Mouse (Mus musculus): ENCODE results near the gene Chst11. TPM values are rescaled to one million over a fixed set of nuclear protein-coding genes. Genes with fewer than 3 reads are reported as not detected.
A peak's percentile ranks its signal among the peaks of the same experiment; 100 is the strongest.

Chst11 gene
- polyA plus RNA-seq, 1 experiment from 2014 or later, result 1.6 TPM

GRCm38 (mm10) chr10:83036340-83037045 is 51.2 kb downstream of the Chst11 start:
- Histone ChIP-seq H3K9me3 (ENCODE audit: control insufficient read depth, low read length) (no peaks in the 10 kb centered on the region), H3K27me3 (ENCODE audit: control insufficient read depth, insufficient read depth, low read length) (no peaks in the 10 kb centered on the region), H3K9ac (ENCODE audit: low read length) (no peak overlapping the region), H3K4me2 (no peak overlapping the region), H3K36me3 (ENCODE audit: control insufficient read depth, insufficient read depth, low read length) (no peaks in the 10 kb centered on the region), H3K4me3 (ENCODE audit: low read depth, low read length) (no peak overlapping the region), H3K27ac (ENCODE audit: low read depth, low read length) (no peak overlapping the region), H3K4me1 (ENCODE audit: control insufficient read depth, insufficient read depth, low read length) (peaks cover 8% of the 10 kb centered on the region)
- DNase-seq (ENCODE audit: low spot score, missing footprints) (no peak), ATAC-seq (ENCODE audit: low FRiP score) (peak; percentile 33; the same call in 1 of the 2 replicates)
- 75% methylated on average over 20 of the region's 20 CpGs for WGBS

- Histone ChIP-seq H3K36me3 (ENCODE audit: control insufficient read depth, insufficient read depth, low read length) (no peaks in the 10 kb centered on the region), H3K27ac (ENCODE audit: low read depth, low read length) (no peak overlapping the region), H3K4me2 (no peak overlapping the region), H3K9ac (ENCODE audit: low read length) (no peak overlapping the region), H3K9me3 (ENCODE audit: control insufficient read depth, low read length) (no peaks in the 10 kb centered on the region), H3K27me3 (ENCODE audit: control insufficient read depth, insufficient read depth, low read length) (no peaks in the 10 kb centered on the region), H3K4me3 (ENCODE audit: low read depth, low read length) (no peak overlapping the region), H3K4me1 (ENCODE audit: control insufficient read depth, insufficient read depth, low read length) (peaks cover 15% of the 10 kb centered on the region; the same call in 1 of the 2 replicates)
- no peak for ATAC-seq (ENCODE audit: low FRiP score)
- no peak for DNase-seq (ENCODE audit: low spot score, missing footprints)
- 92% methylated on average over 9 of the region's 9 CpGs for WGBS
Observed at GRCm38 (mm10) chr10:83038166-83038565, 52.9 kb downstream of the Chst11 start.

- no peak overlapping the region for H3K4me2 ChIP-seq
- no peak overlapping the region for H3K4me3 ChIP-seq (ENCODE audit: low read depth, low read length)
- ATAC-seq (ENCODE audit: low FRiP score), result no peak
- H3K4me1 ChIP-seq (ENCODE audit: control insufficient read depth, insufficient read depth, low read length), result peaks cover 18% of the 10 kb centered on the region; the same call in 1 of the 2 replicates
- WGBS, result 91% methylated on average over 10 of the region's 10 CpGs
- H3K36me3 ChIP-seq (ENCODE audit: control insufficient read depth, insufficient read depth, low read length), result no peaks in the 10 kb centered on the region
- H3K27me3 ChIP-seq (ENCODE audit: control insufficient read depth, insufficient read depth, low read length), result no peaks in the 10 kb centered on the region
- H3K27ac ChIP-seq (ENCODE audit: low read depth, low read length), result no peak overlapping the region
- no peak overlapping the region for H3K9ac ChIP-seq (ENCODE audit: low read length)
- no peaks in the 10 kb centered on the region for H3K9me3 ChIP-seq (ENCODE audit: control insufficient read depth, low read length)
- no peak for DNase-seq (ENCODE audit: low spot score, missing footprints)
Observed at GRCm38 (mm10) chr10:83039414-83039813, 54.1 kb downstream of the Chst11 start.

- Histone ChIP-seq H3K9ac (ENCODE audit: low read length) (no peak overlapping the region), H3K4me2 (no peak overlapping the region), H3K9me3 (ENCODE audit: control insufficient read depth, low read length) (no peaks in the 10 kb centered on the region), H3K27me3 (ENCODE audit: control insufficient read depth, insufficient read depth, low read length) (no peaks in the 10 kb centered on the region), H3K27ac (ENCODE audit: low read depth, low read length) (no peak overlapping the region), H3K4me1 (ENCODE audit: control insufficient read depth, insufficient read depth, low read length) (peaks cover 15% of the 10 kb centered on the region; the same call in 1 of the 2 replicates), H3K36me3 (ENCODE audit: control insufficient read depth, insufficient read depth, low read length) (no peaks in the 10 kb centered on the region), H3K4me3 (ENCODE audit: low read depth, low read length) (no peak overlapping the region)
- DNase-seq (ENCODE audit: low spot score, missing footprints) (no peak), ATAC-seq (ENCODE audit: low FRiP score) (no peak)
- 76% methylated on average over 9 of the region's 9 CpGs for WGBS
Observed at GRCm38 (mm10) chr10:83041875-83042274, 56.6 kb downstream of the Chst11 start.

GRCm38 (mm10) chr10:83042613-83043477 is 57.5 kb downstream of the Chst11 start:
- no peaks in the 10 kb centered on the region for H3K36me3 ChIP-seq (ENCODE audit: control insufficient read depth, insufficient read depth, low read length)
- no peak overlapping the region for H3K4me3 ChIP-seq (ENCODE audit: low read depth, low read length)
- H3K9me3 ChIP-seq (ENCODE audit: control insufficient read depth, low read length), result no peaks in the 10 kb centered on the region
- WGBS, result 23% methylated on average over 10 of the region's 10 CpGs
- H3K27ac ChIP-seq (ENCODE audit: low read depth, low read length), result peak overlapping the region; percentile 25; the same call in 1 of the 2 replicates
- no peaks in the 10 kb centered on the region for H3K27me3 ChIP-seq (ENCODE audit: control insufficient read depth, insufficient read depth, low read length)
- no peak overlapping the region for H3K4me2 ChIP-seq
- H3K9ac ChIP-seq (ENCODE audit: low read length), result peak overlapping the region; percentile 27; the same call in 1 of the 2 replicates
- H3K4me1 ChIP-seq (ENCODE audit: control insufficient read depth, insufficient read depth, low read length), result peaks cover 11% of the 10 kb centered on the region; the same call in 1 of the 2 replicates
- DNase-seq (ENCODE audit: low spot score, missing footprints) (no peak), ATAC-seq (ENCODE audit: low FRiP score) (peak; percentile 44; the same call in 1 of the 2 replicates)

- peaks cover 11% of the 10 kb centered on the region; the same call in 1 of the 2 replicates for H3K4me1 ChIP-seq (ENCODE audit: control insufficient read depth, insufficient read depth, low read length)
- no peak for ATAC-seq (ENCODE audit: low FRiP score)
Observed at GRCm38 (mm10) chr10:83043478-83044259, 58.4 kb downstream of the Chst11 start.

GRCm38 (mm10) chr10:83049174-83049780 is 64.0 kb downstream of the Chst11 start:
- Histone ChIP-seq H3K4me1 (ENCODE audit: control insufficient read depth, insufficient read depth, low read length) (no peaks in the 10 kb centered on the region), H3K4me2 (no peak overlapping the region), H3K27me3 (ENCODE audit: control insufficient read depth, insufficient read depth, low read length) (no peaks in the 10 kb centered on the region), H3K9ac (ENCODE audit: low read length) (no peak overlapping the region), H3K4me3 (ENCODE audit: low read depth, low read length) (no peak overlapping the region), H3K36me3 (ENCODE audit: control insufficient read depth, insufficient read depth, low read length) (no peaks in the 10 kb centered on the region), H3K27ac (ENCODE audit: low read depth, low read length) (no peak overlapping the region), H3K9me3 (ENCODE audit: control insufficient read depth, low read length) (no peaks in the 10 kb centered on the region)
- ATAC-seq (ENCODE audit: low FRiP score), result 0 out of 2 replicates have a peak, but pooled peaks have one; percentile 50
- WGBS, result 62% methylated on average over 12 of the region's 12 CpGs
- no peak for DNase-seq (ENCODE audit: low spot score, missing footprints)

More at GRCm38 (mm10) chr10:83043478-83044259, 58.4 kb downstream of the Chst11 start:
- 54% methylated on average over 2 of the region's 2 CpGs for WGBS
- Histone ChIP-seq H3K27me3 (ENCODE audit: control insufficient read depth, insufficient read depth, low read length) (no peaks in the 10 kb centered on the region), H3K4me2 (no peak overlapping the region), H3K27ac (ENCODE audit: low read depth, low read length) (no peak overlapping the region), H3K9ac (ENCODE audit: low read length) (no peak overlapping the region), H3K4me3 (ENCODE audit: low read depth, low read length) (no peak overlapping the region), H3K9me3 (ENCODE audit: control insufficient read depth, low read length) (no peaks in the 10 kb centered on the region), H3K36me3 (ENCODE audit: control insufficient read depth, insufficient read depth, low read length) (no peaks in the 10 kb centered on the region)
- DNase-seq (ENCODE audit: low spot score, missing footprints), result no peak

GRCm38 (mm10) chr10:83053886-83054550 is 68.7 kb downstream of the Chst11 start:
- Histone ChIP-seq H3K27ac (ENCODE audit: low read depth, low read length) (no peak overlapping the region), H3K9ac (ENCODE audit: low read length) (no peak overlapping the region), H3K36me3 (ENCODE audit: control insufficient read depth, insufficient read depth, low read length) (no peaks in the 10 kb centered on the region), H3K4me3 (ENCODE audit: low read depth, low read length) (no peak overlapping the region), H3K9me3 (ENCODE audit: control insufficient read depth, low read length) (no peaks in the 10 kb centered on the region), H3K27me3 (ENCODE audit: control insufficient read depth, insufficient read depth, low read length) (no peaks in the 10 kb centered on the region), H3K4me1 (ENCODE audit: control insufficient read depth, insufficient read depth, low read length) (no peaks in the 10 kb centered on the region), H3K4me2 (no peak overlapping the region)
- WGBS, result 83% methylated on average over 10 of the region's 10 CpGs
- no peak for ATAC-seq (ENCODE audit: low FRiP score)
- no peak for DNase-seq (ENCODE audit: low spot score, missing footprints)

Measured in midbrain, embryonic 11.5 days (tissue).